Mouse (Mus musculus): Measurements from ENCODE around the gene Ddit4.

DNA sequence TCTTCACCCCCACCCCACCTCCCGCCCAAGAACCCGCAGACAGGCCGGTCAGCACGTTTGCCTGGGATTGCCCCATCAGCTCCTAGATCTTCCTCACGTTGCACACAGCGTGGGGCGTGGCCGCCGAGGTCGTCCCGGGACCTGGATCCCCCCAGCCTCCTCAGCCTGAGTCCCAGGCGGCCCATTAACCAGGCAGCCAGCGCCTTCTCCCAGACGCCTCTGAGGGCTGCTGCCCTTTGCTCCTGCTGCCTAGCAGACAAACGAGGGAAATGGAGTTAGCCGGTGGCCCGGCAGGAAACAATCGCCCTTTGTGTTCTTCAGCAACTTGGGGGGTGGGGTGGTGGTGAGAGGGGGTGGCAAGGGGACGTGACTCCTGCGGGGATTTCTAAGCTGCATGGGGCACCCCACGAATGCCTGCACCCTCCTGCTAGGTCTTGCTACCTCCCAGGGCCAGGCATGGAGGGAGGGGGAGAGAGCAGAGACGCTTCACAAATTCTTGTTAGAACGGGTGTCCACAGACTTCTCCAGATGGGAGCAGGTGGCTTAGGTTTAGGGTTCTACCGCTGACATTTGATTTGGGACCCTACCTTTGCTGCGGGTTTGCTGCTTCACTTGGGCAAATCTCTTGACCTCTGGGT, 40.0 kb downstream of the Ddit4 start:
- TF ChIP-seq CTCF (IDR thresholded peaks at IDR 0.05; ENCODE audit: insufficient read depth, low read depth, low read length) (no peak), POLR2A (IDR thresholded peaks at IDR 0.05; ENCODE audit: insufficient read depth, low read depth, low read length) (no peak)

Data from olfactory bulb, adult 2 months (tissue).